Mouse (Mus musculus) lung, embryonic 15.5 days (tissue): ENCODE results near the gene Chrna1. TPM values are rescaled to one million over a fixed set of nuclear protein-coding genes. Genes with fewer than 3 reads are reported as not detected.
"Not testable (repeated sequence)": the region's sequence is repeated elsewhere in the genome, so short reads cannot be mapped to it uniquely, and the experiment has no call there.

Experiments
- ATAC-seq: fragments of 200-750 bp; cut with Nextera tagmentation; 2 replicates; pipeline ENCODE4 v1.8.0; 2017; ENCODE audit warnings: moderate number of reproducible peaks, borderline replicate concordance; ENCODE audit not compliant: low FRiP score, low TSS enrichment; ENCODE audit errors: extremely low read depth
- H3K27ac ChIP-seq: fragments of 300-500 bp; sonication (generic); 2 replicates; pipeline ENCODE4 v1.5.1; 2015; ENCODE audit warnings: moderate library complexity, mild to moderate bottlenecking, inconsistent platforms
- H3K27me3 ChIP-seq: fragments of 300-500 bp; sonication (generic); 2 replicates; pipeline ENCODE4 v1.6.1; 2015; ENCODE audit warnings: inconsistent platforms
- H3K36me3 ChIP-seq: fragments of 300-500 bp; sonication (generic); 2 replicates; pipeline ENCODE4 v1.6.1; 2015; ENCODE audit warnings: inconsistent platforms
- H3K4me1 ChIP-seq: fragments of 300-500 bp; sonication (generic); 2 replicates; pipeline ENCODE4 v1.6.1; 2015; ENCODE audit warnings: inconsistent platforms
- H3K4me2 ChIP-seq: fragments of 300-500 bp; sonication (generic); 2 replicates; pipeline ENCODE4 v1.6.1; 2015; ENCODE audit warnings: inconsistent platforms, mild to moderate bottlenecking, moderate library complexity
- H3K4me3 ChIP-seq: fragments of 300-500 bp; sonication (generic); 2 replicates; pipeline ENCODE4 v1.5.1; 2015; ENCODE audit warnings: mild to moderate bottlenecking, inconsistent platforms
- H3K9ac ChIP-seq: fragments of 300-500 bp; sonication (generic); 2 replicates; pipeline ENCODE4 v1.6.1; 2015; ENCODE audit warnings: inconsistent platforms
- H3K9me3 ChIP-seq: fragments of 300-500 bp; sonication (generic); 2 replicates; pipeline ENCODE4 v1.6.1; 2016; ENCODE audit warnings: inconsistent platforms
- WGBS: fragments of 180-500 bp; shearing (Covaris S2); methylation state at CpG from one replicate; pipeline ENCODE4 v1.1.7; 2015; 5-methylcytosine and 5-hydroxymethylcytosine counted together
- polyA plus RNA-seq: library from polyadenylated mRNA; unstranded; fragments of >200 nt; fragmentation: Nextera tagmentation; extraction: Ambion mirVana; gene quantifications from 2 replicates; pipeline ENCODE4 v1.2.1, GENCODE M21; 2015

Chrna1 gene
- polyA plus RNA-seq, 1 experiment from 2014 or later = 0.19 TPM

GRCm38 (mm10) chr2:73571304-73571703, 8.8 kb downstream of the Chrna1 start:
- no peaks in the 10 kb centered on the region for H3K27me3 ChIP-seq
- 0 out of 2 replicates have a peak, but pooled peaks cover 4% of the 10 kb centered on the region for H3K4me1 ChIP-seq
- H3K9ac ChIP-seq = no peak overlapping the region
- ATAC-seq = no peak
- no peak overlapping the region for H3K4me2 ChIP-seq
- no peak overlapping the region for H3K27ac ChIP-seq
- no peaks in the 10 kb centered on the region for H3K36me3 ChIP-seq
- WGBS = 89% methylated on average over 9 of the region's 9 CpGs
- no peak overlapping the region for H3K4me3 ChIP-seq
- no peaks in the 10 kb centered on the region for H3K9me3 ChIP-seq

GRCm38 (mm10) chr2:73566989-73567605, 13.0 kb downstream of the Chrna1 start:
- H3K27me3 ChIP-seq = no peaks in the 10 kb centered on the region
- 0 out of 2 replicates have a peak, but pooled peaks cover 4% of the 10 kb centered on the region for H3K4me1 ChIP-seq
- peak overlapping the region; percentile 23 for H3K4me3 ChIP-seq
- WGBS = 17% methylated on average over 8 of the region's 8 CpGs
- no peaks in the 10 kb centered on the region for H3K9me3 ChIP-seq
- H3K27ac ChIP-seq = no peak overlapping the region
- ATAC-seq = peak; percentile 43; the same call in 1 of the 2 replicates
- peak overlapping the region; percentile 49 for H3K4me2 ChIP-seq
- no peaks in the 10 kb centered on the region for H3K36me3 ChIP-seq
- no peak overlapping the region for H3K9ac ChIP-seq

- H3K9ac ChIP-seq = no peak overlapping the region
- peaks cover 13% of the 10 kb centered on the region for H3K4me1 ChIP-seq
- 20% methylated on average over 7 of the region's 7 CpGs for WGBS
- H3K9me3 ChIP-seq = no peaks in the 10 kb centered on the region
- no peak overlapping the region for H3K4me2 ChIP-seq
- no peaks in the 10 kb centered on the region for H3K36me3 ChIP-seq
- no peak overlapping the region for H3K4me3 ChIP-seq
- no peak for ATAC-seq
- no peak overlapping the region for H3K27ac ChIP-seq
- no peaks in the 10 kb centered on the region for H3K27me3 ChIP-seq
Measured at GRCm38 (mm10) chr2:73566162-73566561, 14.0 kb downstream of the Chrna1 start.

GRCm38 (mm10) chr2:73563690-73564089, 16.4 kb downstream of the Chrna1 start:
- Histone ChIP-seq H3K4me2 (no peak overlapping the region), H3K36me3 (no peaks in the 10 kb centered on the region), H3K27me3 (no peaks in the 10 kb centered on the region), H3K27ac (peak overlapping the region; percentile 44; the same call in 1 of the 2 replicates), H3K4me3 (no peak overlapping the region), H3K4me1 (peaks cover 13% of the 10 kb centered on the region), H3K9me3 (no peaks in the 10 kb centered on the region), H3K9ac (no peak overlapping the region)
- ATAC-seq = no peak
- WGBS = 34% methylated on average over 7 of the region's 7 CpGs

GRCm38 (mm10) chr2:73562656-73563055, 17.5 kb downstream of the Chrna1 start:
- H3K27ac ChIP-seq = no peak overlapping the region
- H3K36me3 ChIP-seq = no peaks in the 10 kb centered on the region
- no peak overlapping the region for H3K4me2 ChIP-seq
- no peak overlapping the region for H3K9ac ChIP-seq
- H3K27me3 ChIP-seq = no peaks in the 10 kb centered on the region
- no peak for ATAC-seq
- 76% methylated on average over 9 of the region's 9 CpGs for WGBS
- peaks cover 13% of the 10 kb centered on the region for H3K4me1 ChIP-seq
- H3K4me3 ChIP-seq = no peak overlapping the region
- H3K9me3 ChIP-seq = no peaks in the 10 kb centered on the region

GRCm38 (mm10) chr2:73561665-73562063, 18.5 kb downstream of the Chrna1 start:
- H3K4me2 ChIP-seq = peak overlapping the region; percentile 80
- H3K9me3 ChIP-seq = no peaks in the 10 kb centered on the region
- H3K36me3 ChIP-seq = no peaks in the 10 kb centered on the region
- no peaks in the 10 kb centered on the region for H3K27me3 ChIP-seq
- peak; percentile 40; the same call in 1 of the 2 replicates for ATAC-seq
- peak overlapping the region; percentile 39 for H3K4me3 ChIP-seq
- H3K27ac ChIP-seq = no peak overlapping the region
- 6% methylated on average over 8 of the region's 8 CpGs for WGBS
- peaks cover 9% of the 10 kb centered on the region for H3K4me1 ChIP-seq
- no peak overlapping the region for H3K9ac ChIP-seq

- Histone ChIP-seq H3K9ac (0 out of 2 replicates have a peak overlapping the region, but pooled peaks have one; percentile 29), H3K36me3 (no peaks in the 10 kb centered on the region), H3K27ac (no peak overlapping the region), H3K4me3 (peak overlapping the region; percentile 39), H3K27me3 (no peaks in the 10 kb centered on the region), H3K4me2 (peak overlapping the region; percentile 80), H3K4me1 (peaks cover 9% of the 10 kb centered on the region), H3K9me3 (no peaks in the 10 kb centered on the region)
- ATAC-seq = peak; percentile 53
- WGBS = under 1% methylated on average over 22 of the region's 23 CpGs
Measured at GRCm38 (mm10) chr2:73560899-73561664, 19.1 kb downstream of the Chrna1 start.

- Histone ChIP-seq H3K27me3 (no peaks in the 10 kb centered on the region), H3K27ac (no peak overlapping the region), H3K4me3 (peak overlapping the region; percentile 39), H3K36me3 (no peaks in the 10 kb centered on the region), H3K9me3 (no peaks in the 10 kb centered on the region), H3K4me2 (peak overlapping the region; percentile 80), H3K4me1 (peaks cover 9% of the 10 kb centered on the region), H3K9ac (0 out of 2 replicates have a peak overlapping the region, but pooled peaks have one; percentile 29)
- 0 out of 2 replicates have a peak, but pooled peaks have one; percentile 4 for ATAC-seq
- WGBS = 32% methylated on average over 7 of the region's 7 CpGs
Measured at GRCm38 (mm10) chr2:73560445-73560844, 19.7 kb downstream of the Chrna1 start.

GRCm38 (mm10) chr2:73557956-73558355, 22.2 kb downstream of the Chrna1 start:
- H3K4me2 ChIP-seq = no peak overlapping the region
- H3K9me3 ChIP-seq = no peaks in the 10 kb centered on the region
- H3K36me3 ChIP-seq = no peaks in the 10 kb centered on the region
- H3K4me1 ChIP-seq = peaks cover 9% of the 10 kb centered on the region
- no peak overlapping the region for H3K9ac ChIP-seq
- H3K27me3 ChIP-seq = no peaks in the 10 kb centered on the region
- no peak for ATAC-seq
- no peak overlapping the region for H3K27ac ChIP-seq
- no peak overlapping the region for H3K4me3 ChIP-seq
- 76% methylated on average over 8 of the region's 8 CpGs for WGBS

GRCm38 (mm10) chr2:73557061-73557460, 23.1 kb downstream of the Chrna1 start:
- not testable (repeated sequence) for H3K27me3 ChIP-seq, H3K4me3 ChIP-seq, H3K4me2 ChIP-seq, H3K4me1 ChIP-seq, H3K27ac ChIP-seq, H3K9ac ChIP-seq, H3K9me3 ChIP-seq, ATAC-seq, H3K36me3 ChIP-seq
- 94% methylated on average over 3 of the region's 3 CpGs for WGBS

GRCm38 (mm10) chr2:73554389-73554788, 25.7 kb downstream of the Chrna1 start:
- Histone ChIP-seq H3K4me2 (no peak overlapping the region), H3K9me3 (no peaks in the 10 kb centered on the region), H3K27me3 (no peaks in the 10 kb centered on the region), H3K36me3 (no peaks in the 10 kb centered on the region), H3K27ac (no peak overlapping the region), H3K4me3 (no peak overlapping the region), H3K4me1 (no peaks in the 10 kb centered on the region), H3K9ac (no peak overlapping the region)
- no peak for ATAC-seq
- WGBS = 77% methylated on average over 3 of the region's 3 CpGs

- H3K27ac ChIP-seq = no peak overlapping the region
- H3K9me3 ChIP-seq = no peaks in the 10 kb centered on the region
- no peak overlapping the region for H3K4me3 ChIP-seq
- no peaks in the 10 kb centered on the region for H3K36me3 ChIP-seq
- H3K27me3 ChIP-seq = no peaks in the 10 kb centered on the region
- H3K4me2 ChIP-seq = no peak overlapping the region
- 63% methylated on average over 3 of the region's 3 CpGs for WGBS
- H3K9ac ChIP-seq = no peak overlapping the region
- no peaks in the 10 kb centered on the region for H3K4me1 ChIP-seq
- no peak for ATAC-seq
Measured at GRCm38 (mm10) chr2:73552926-73553325, 27.2 kb downstream of the Chrna1 start.
